Mouse (Mus musculus) liver, embryonic 11.5 days (tissue): ENCODE data around the gene Stim2. TPM values are rescaled to one million over a fixed set of nuclear protein-coding genes. Genes with fewer than 3 reads are reported as not detected.

Experiments used
- ATAC-seq: fragments of 200-750 bp; cut with Nextera tagmentation; replicated peaks from 2 replicates; pipeline ENCODE4 v1.8.0; 2017; ENCODE audit warnings: moderate number of reproducible peaks, mild to moderate bottlenecking, moderate TSS enrichment, moderate library complexity; ENCODE audit not compliant: low FRiP score
- DNase-seq: peaks from one replicate; pipeline ENCODE4 v3.0.0-alpha.2; 2017; ENCODE audit warnings: low spot score
- H3K27ac ChIP-seq: fragments of 300-500 bp; sonication (generic); 2 replicates; pipeline ENCODE4 v1.5.1; 2014; ENCODE audit warnings: mild to moderate bottlenecking, low read depth, low read length, control low read depth
- H3K27me3 ChIP-seq: fragments of 300-500 bp; sonication (generic); replicated peaks from 2 replicates; pipeline ENCODE4 v1.6.1; 2014; ENCODE audit warnings: low read length, mixed read lengths; ENCODE audit not compliant: control insufficient read depth, insufficient read depth
- H3K36me3 ChIP-seq: fragments of 300-500 bp; sonication (generic); 2 replicates; pipeline ENCODE4 v1.6.1; 2014; ENCODE audit warnings: mild to moderate bottlenecking, low read length, moderate library complexity, mixed read lengths; ENCODE audit not compliant: control insufficient read depth, insufficient read depth
- H3K4me1 ChIP-seq: fragments of 300-500 bp; sonication (generic); replicated peaks from 2 replicates; pipeline ENCODE4 v1.6.1; 2014; ENCODE audit warnings: low read length, mixed read lengths; ENCODE audit not compliant: control insufficient read depth, insufficient read depth
- H3K4me2 ChIP-seq: fragments of 300-500 bp; sonication (generic); 2 replicates; pipeline ENCODE4 v1.6.1; 2014; ENCODE audit warnings: mild to moderate bottlenecking, control low read depth, moderate library complexity
- H3K4me3 ChIP-seq: fragments of 300-500 bp; sonication (generic); 2 replicates; pipeline ENCODE4 v1.5.1; 2014; ENCODE audit warnings: low read depth, low read length, control low read depth
- H3K9ac ChIP-seq: fragments of 300-500 bp; sonication (generic); 2 replicates; pipeline ENCODE4 v1.6.1; 2014; ENCODE audit warnings: low read depth, low read length, control low read depth
- H3K9me3 ChIP-seq: fragments of 300-500 bp; sonication (generic); 2 replicates; pipeline ENCODE4 v1.6.1; 2016; ENCODE audit warnings: low read length, inconsistent platforms, mixed read lengths; ENCODE audit not compliant: control insufficient read depth
- WGBS: fragments of 180-500 bp; shearing (Covaris S2); extraction: QIAGEN DNeasy Blood & Tissue Kit; methylation state at CpG from one replicate; pipeline ENCODE4 v1.1.7; 2014; 5-methylcytosine and 5-hydroxymethylcytosine counted together
- polyA plus RNA-seq: library from polyadenylated mRNA; unstranded; fragments of >200 nt; fragmentation: Nextera tagmentation; extraction: Ambion mirVana; gene quantifications from 2 replicates; pipeline ENCODE4 v1.2.1, GENCODE M21; 2014

Gene Stim2
- polyA plus RNA-seq, 1 experiment from 2014 or later = 13.2 TPM

DNA sequence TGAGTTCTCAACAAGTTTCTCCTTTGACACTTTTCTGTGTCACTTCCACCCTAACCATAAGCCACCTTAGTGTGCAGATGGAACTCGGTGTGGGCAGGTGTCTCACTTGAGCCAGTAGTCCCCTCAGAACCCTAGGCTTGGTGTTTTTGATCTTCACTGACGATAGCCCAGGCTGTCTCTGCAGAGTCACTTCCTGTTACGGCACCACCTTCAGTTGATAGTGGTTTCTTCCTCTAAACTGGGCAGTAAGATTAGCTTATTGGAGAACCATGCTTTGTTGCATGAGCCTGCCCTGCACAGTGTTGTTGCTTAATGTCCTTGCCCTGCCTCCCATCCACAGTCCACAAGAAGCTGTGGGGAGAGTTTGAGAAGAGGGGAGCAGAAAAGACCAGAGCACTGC is 47.2 kb downstream of the Stim2 start:
- H3K9me3 ChIP-seq = no peaks in the 10 kb centered on the region
- H3K27me3 ChIP-seq = no peaks in the 10 kb centered on the region
- ATAC-seq (peak; percentile 74), DNase-seq (no peak)
- H3K4me3 ChIP-seq = no peak overlapping the region
- WGBS = 39% methylated on average over 3 of the region's 3 CpGs
- H3K9ac ChIP-seq = no peak overlapping the region
- H3K27ac ChIP-seq = peak overlapping the region; percentile 6; the same call in 1 of the 2 replicates
- H3K4me2 ChIP-seq = peak overlapping the region; percentile 0; the same call in 1 of the 2 replicates
- peaks cover 33% of the 10 kb centered on the region for H3K4me1 ChIP-seq
- H3K36me3 ChIP-seq = no peaks in the 10 kb centered on the region

DNA sequence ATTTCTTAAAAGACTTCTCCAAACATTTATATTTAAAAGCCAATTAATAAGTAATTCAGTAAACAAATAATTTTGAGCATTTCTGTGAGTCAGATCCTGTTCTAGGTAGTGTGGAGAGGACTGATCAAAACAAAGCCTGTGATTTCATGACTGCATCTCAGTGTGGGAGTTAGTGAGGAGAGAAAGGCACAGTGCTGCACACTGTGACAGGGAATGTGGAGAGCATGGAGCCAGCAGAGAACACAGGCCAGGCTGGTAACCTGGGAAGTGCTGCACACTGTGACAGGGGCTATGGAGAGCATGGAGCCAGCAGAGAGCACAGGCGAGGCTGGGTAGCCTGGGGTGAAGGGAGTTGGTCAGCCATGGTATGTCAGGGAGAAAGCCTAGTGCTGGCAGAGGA is 48.1 kb downstream of the Stim2 start:
- no peak for DNase-seq
- Histone ChIP-seq H3K27ac (no peak overlapping the region), H3K27me3 (no peaks in the 10 kb centered on the region), H3K4me2 (no peak overlapping the region), H3K9me3 (no peaks in the 10 kb centered on the region), H3K36me3 (no peaks in the 10 kb centered on the region), H3K4me1 (peaks cover 36% of the 10 kb centered on the region), H3K4me3 (no peak overlapping the region), H3K9ac (no peak overlapping the region)
- WGBS = 81% methylated on average over 1 of the region's 1 CpGs
- no peak for ATAC-seq

DNA sequence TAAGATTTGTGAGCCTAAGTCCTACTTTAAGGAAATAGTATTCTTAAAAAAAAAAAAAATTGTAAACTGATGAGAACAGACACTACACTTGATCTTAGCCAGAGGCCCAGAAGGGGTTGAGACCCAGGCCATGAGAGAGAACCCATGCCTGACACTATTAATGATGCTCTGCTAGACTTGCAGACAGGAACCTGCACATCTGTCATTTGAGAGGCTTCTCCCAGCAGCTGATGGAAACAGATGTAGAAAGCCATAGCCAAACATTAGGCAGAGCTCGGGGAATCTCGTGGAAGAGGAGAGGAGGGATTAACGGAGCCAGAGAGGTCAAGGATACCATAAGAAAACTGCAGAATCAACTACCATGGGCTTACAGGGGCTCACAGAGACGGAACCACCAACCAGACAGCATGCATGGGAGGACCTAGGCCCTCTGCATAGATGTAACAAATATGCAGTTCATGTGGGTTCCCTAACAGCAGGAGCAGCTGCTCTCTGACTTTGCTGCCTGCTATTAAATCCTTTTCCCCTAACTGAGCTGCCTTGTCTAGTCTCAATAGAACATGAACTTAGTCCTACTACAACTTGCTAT is 50.9 kb downstream of the Stim2 start:
- H3K4me2 ChIP-seq = no peak overlapping the region
- 71% methylated on average over 4 of the region's 4 CpGs for WGBS
- ATAC-seq (no peak), DNase-seq (no peak)
- no peaks in the 10 kb centered on the region for H3K27me3 ChIP-seq
- H3K27ac ChIP-seq = no peak overlapping the region
- H3K4me1 ChIP-seq = peaks cover 34% of the 10 kb centered on the region
- H3K9me3 ChIP-seq = no peaks in the 10 kb centered on the region
- no peak overlapping the region for H3K9ac ChIP-seq
- H3K4me3 ChIP-seq = no peak overlapping the region
- H3K36me3 ChIP-seq = no peaks in the 10 kb centered on the region

DNA sequence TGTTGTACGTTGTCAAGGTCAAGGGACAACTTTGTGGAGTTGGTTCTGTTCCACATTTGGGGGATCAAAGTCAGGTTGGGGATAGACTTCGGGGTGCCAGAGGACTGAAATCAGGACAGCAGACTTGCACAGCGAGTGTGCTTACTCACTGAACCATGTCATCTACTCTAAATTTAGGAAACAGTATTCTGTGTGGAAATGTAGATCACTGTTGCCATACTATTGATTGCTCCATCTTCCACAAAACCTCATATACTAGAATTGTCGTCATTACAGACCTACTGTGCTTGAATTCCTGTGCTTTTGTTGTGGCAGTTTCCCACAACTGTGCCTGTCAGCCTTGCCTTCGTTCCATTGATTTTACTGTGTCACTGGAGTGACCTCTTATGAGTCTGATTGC is 51.6 kb downstream of the Stim2 start:
- DNase-seq (no peak), ATAC-seq (no peak)
- WGBS = 78% methylated on average over 5 of the region's 5 CpGs
- H3K9ac ChIP-seq = no peak overlapping the region
- no peaks in the 10 kb centered on the region for H3K9me3 ChIP-seq
- no peak overlapping the region for H3K4me3 ChIP-seq
- H3K27ac ChIP-seq = no peak overlapping the region
- no peak overlapping the region for H3K4me2 ChIP-seq
- peaks cover 29% of the 10 kb centered on the region for H3K4me1 ChIP-seq
- no peaks in the 10 kb centered on the region for H3K36me3 ChIP-seq
- H3K27me3 ChIP-seq = no peaks in the 10 kb centered on the region

DNA sequence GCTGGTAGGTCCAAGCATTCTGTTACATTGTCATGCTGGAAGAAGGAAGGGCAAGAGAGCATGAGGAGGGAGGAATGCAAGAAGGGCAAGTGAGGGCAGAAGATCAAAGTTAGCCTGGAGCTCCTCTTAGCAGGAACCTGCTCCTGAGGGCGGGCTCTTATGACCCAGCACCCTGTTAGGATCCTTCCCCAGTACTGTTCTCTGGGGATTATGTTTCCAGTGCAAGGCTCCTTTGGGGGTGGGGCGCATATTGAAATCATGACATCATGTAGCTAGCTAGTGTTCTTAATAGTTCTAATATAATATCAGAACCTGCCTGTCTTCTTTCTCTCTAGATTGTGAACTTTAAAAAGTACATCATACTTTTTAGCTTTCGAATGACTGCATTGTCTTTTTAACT is 52.8 kb downstream of the Stim2 start:
- WGBS = 85% methylated on average over 3 of the region's 3 CpGs
- Histone ChIP-seq H3K4me3 (no peak overlapping the region), H3K9ac (no peak overlapping the region), H3K9me3 (no peaks in the 10 kb centered on the region), H3K4me1 (peaks cover 19% of the 10 kb centered on the region), H3K27me3 (no peaks in the 10 kb centered on the region), H3K4me2 (no peak overlapping the region), H3K36me3 (no peaks in the 10 kb centered on the region), H3K27ac (no peak overlapping the region)
- DNase-seq (no peak), ATAC-seq (no peak)

DNA sequence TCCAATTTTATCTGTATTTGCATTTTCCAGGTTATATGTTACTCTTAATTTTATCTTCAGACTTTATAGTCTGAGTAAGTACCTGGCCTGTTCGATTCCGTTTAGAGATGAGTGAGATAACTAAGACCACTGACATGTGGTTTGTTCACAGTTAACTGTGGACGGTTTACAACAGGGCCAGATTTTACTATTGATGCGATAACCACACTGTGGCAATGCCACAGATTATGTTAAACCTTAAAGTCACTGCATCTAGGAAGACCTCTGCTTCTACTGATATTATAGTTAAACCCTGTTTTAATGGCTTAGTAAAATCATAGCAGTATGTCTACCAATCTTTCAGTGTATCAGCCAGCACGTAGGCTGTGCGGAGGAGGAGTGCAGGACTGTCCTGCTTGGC is 53.9 kb downstream of the Stim2 start:
- no peaks in the 10 kb centered on the region for H3K9me3 ChIP-seq
- H3K4me3 ChIP-seq = no peak overlapping the region
- 70% methylated on average over 6 of the region's 6 CpGs for WGBS

DNA sequence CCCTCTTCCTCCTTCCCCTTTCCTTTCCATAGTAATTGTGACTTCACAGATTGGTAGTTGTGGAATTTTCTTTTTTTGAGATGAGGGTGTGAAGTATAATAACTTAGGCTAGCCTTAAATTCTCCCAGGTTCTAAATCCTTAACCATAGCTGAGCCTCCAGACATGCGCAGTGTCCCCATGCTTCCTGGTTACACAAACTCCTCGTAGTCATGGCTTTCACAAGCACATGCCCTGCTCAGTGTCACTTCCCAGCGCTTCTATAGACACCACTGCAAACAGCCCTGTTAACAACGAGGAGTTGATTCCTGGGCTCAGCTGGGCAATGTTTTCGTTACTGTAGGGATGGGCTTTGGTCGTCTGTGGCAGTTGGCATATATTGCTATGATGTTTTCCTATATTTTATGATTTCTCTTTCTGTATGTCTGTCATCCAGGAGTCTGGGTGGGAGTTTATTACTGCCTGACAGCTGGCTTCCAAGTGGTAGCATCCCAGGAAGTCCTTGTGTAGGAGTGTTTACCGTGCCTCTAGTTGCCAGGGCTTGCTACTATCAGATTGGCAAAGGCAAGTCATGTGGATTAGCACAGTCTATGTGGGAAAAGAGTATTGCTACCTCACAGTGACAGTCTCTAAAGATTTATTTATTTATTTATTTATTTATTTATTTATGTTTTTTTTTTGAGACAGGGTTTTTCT is 55.5 kb downstream of the Stim2 start:
- no peak for ATAC-seq
- Histone ChIP-seq H3K36me3 (peaks cover 2% of the 10 kb centered on the region; the same call in 1 of the 2 replicates), H3K27ac (no peak overlapping the region), H3K9ac (no peak overlapping the region), H3K4me2 (no peak overlapping the region), H3K4me3 (no peak overlapping the region), H3K27me3 (no peaks in the 10 kb centered on the region), H3K4me1 (peaks cover 10% of the 10 kb centered on the region), H3K9me3 (no peaks in the 10 kb centered on the region)
- WGBS = 81% methylated on average over 7 of the region's 7 CpGs
- no peak for DNase-seq

More for the DNA sequence above, 53.9 kb downstream of the Stim2 start:
- no peak overlapping the region for H3K9ac ChIP-seq
- no peak overlapping the region for H3K27ac ChIP-seq
- ATAC-seq = no peak
- peaks cover 15% of the 10 kb centered on the region for H3K4me1 ChIP-seq
- H3K27me3 ChIP-seq = no peaks in the 10 kb centered on the region
- no peak for DNase-seq
- no peak overlapping the region for H3K4me2 ChIP-seq
- H3K36me3 ChIP-seq = no peaks in the 10 kb centered on the region; the same call in 1 of the 2 replicates

DNA sequence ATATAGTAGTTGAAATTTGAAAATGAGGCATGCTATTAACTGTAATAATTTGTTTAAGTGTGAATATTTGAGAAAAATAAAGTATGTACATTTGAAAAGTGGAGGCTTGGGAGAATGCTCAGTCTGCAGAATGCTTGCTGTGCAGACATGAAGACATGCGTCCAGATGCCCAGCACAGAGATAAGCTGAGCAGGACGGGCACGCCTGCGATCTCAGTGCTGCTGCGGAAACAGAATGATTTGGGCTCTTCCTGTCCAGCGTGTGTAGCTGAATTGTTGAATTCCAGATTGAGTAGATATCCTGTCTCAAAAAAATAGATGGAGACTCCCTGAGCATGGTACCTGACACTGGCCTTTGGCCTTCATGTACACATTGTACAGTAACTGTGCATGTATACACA is 58.0 kb downstream of the Stim2 start:
- H3K4me1 ChIP-seq = no peaks in the 10 kb centered on the region; the same call in 1 of the 2 replicates
- ATAC-seq (no peak), DNase-seq (no peak)
- H3K27ac ChIP-seq = no peak overlapping the region
- no peaks in the 10 kb centered on the region for H3K9me3 ChIP-seq
- no peaks in the 10 kb centered on the region for H3K27me3 ChIP-seq
- no peak overlapping the region for H3K9ac ChIP-seq
- no peak overlapping the region for H3K4me2 ChIP-seq
- peaks cover 2% of the 10 kb centered on the region; the same call in 1 of the 2 replicates for H3K36me3 ChIP-seq
- H3K4me3 ChIP-seq = no peak overlapping the region
- 60% methylated on average over 6 of the region's 6 CpGs for WGBS

DNA sequence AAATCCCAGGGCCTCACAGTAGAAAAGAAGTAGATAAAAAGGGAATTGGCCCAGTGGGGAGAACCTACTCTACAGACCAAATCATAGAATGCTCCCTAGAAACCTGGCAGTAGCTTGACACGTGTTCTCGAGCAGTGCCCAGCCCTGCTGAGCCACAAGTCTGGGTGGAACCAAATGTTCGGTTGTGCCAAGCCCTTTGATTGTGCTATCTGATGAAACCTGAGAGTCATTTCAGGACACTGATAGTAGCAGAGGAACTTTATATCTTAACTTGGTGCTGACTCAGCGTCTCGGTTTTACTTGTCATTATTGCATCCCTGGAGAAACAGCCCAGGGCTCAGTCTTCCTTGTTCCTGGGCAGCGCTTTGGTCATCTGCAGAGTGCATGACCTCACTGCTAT is 61.7 kb downstream of the Stim2 start:
- ATAC-seq (peak; percentile 45), DNase-seq (no peak)
- no peak overlapping the region for H3K27ac ChIP-seq
- no peak overlapping the region for H3K9ac ChIP-seq
- WGBS = 57% methylated on average over 6 of the region's 6 CpGs
- no peak overlapping the region for H3K4me3 ChIP-seq
- no peak overlapping the region for H3K4me2 ChIP-seq
- no peaks in the 10 kb centered on the region; the same call in 1 of the 2 replicates for H3K4me1 ChIP-seq
- H3K27me3 ChIP-seq = no peaks in the 10 kb centered on the region
- H3K9me3 ChIP-seq = no peaks in the 10 kb centered on the region
- H3K36me3 ChIP-seq = peaks cover 2% of the 10 kb centered on the region; the same call in 1 of the 2 replicates
